Mouse (Mus musculus): Measurements from ENCODE around the gene Fhad1. TPM values are rescaled to one million over a fixed set of nuclear protein-coding genes. Genes with fewer than 3 reads are reported as not detected.

Fhad1 gene
- polyA plus RNA-seq, 1 experiment: 0.29 TPM

DNA sequence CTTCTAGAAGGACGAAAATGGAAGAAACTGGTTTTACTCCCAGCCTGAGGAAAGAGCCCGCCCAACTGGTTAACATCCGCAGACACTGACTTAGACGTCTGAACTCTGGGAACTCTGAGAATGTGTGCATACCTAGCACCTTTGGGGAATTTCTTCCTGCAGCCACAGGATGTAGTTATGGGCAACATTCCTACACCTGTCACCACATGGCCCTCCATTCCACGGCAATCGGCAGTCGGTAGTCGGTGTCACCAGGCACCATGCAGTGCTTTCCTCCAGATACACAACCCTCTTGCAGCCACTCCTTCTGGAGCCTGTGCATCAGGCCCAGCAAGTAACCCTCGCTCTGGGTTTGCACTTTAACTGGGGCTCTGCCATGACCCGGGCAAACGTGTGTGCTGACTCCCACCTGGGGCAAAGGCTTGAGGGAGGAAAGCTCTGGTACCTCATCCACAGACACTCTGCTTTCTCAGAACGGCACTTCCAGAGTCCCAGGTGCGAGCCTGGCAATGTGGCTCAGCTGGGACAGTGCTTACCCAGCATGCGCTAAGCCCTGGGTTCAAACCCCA, 30.8 kb upstream of the Fhad1 start:
- Histone ChIP-seq H3K9me3 (peaks cover 6% of the 10 kb centered on the region; the same call in 1 of the 2 replicates), H3K27me3 (replicated peaks) (peaks cover 61% of the 10 kb centered on the region), H3K4me3 (replicated peaks) (no peak overlapping the region), H3K36me3 (replicated peaks; ENCODE audit: low read length) (no peaks in the 10 kb centered on the region), H3K4me1 (peaks cover 12% of the 10 kb centered on the region; the same call in 1 of the 2 replicates)
- TF ChIP-seq FLI1 (IDR thresholded peaks at IDR 0.05; ENCODE audit: low read length) (no peak), GATA1 (IDR thresholded peaks at IDR 0.05; ENCODE audit: borderline replicate concordance, low read length) (no peak)

DNA sequence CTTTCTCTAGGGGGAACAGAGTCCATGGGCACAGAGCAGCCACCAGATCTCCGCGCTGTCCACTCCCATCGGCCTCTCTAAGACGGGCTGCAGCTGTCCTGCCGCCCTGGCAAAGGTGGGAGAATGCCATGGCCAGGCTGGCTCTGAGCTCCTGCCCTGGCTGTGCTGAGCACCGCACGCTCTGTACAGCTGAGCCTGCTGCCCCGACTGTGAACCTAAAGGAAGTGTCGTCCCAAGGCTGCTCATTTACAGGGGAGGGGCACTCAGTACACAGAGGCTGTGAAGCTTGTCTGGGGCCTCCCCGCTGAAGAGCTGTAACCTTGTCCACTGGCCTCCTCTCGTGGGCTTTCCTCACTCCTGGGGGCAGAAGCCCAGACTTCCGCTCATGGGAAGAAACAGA, 29.6 kb upstream of the Fhad1 start:
- TF ChIP-seq GATA1 (IDR thresholded peaks at IDR 0.05; ENCODE audit: borderline replicate concordance, low read length) (no peak), FLI1 (IDR thresholded peaks at IDR 0.05; ENCODE audit: low read length) (no peak)
- no peaks in the 10 kb centered on the region for H3K36me3 ChIP-seq (replicated peaks; ENCODE audit: low read length)
- peaks cover 12% of the 10 kb centered on the region; the same call in 1 of the 2 replicates for H3K4me1 ChIP-seq
- H3K4me3 ChIP-seq (replicated peaks): no peak overlapping the region
- peaks cover 61% of the 10 kb centered on the region for H3K27me3 ChIP-seq (replicated peaks)
- no peaks in the 10 kb centered on the region for H3K9me3 ChIP-seq

DNA sequence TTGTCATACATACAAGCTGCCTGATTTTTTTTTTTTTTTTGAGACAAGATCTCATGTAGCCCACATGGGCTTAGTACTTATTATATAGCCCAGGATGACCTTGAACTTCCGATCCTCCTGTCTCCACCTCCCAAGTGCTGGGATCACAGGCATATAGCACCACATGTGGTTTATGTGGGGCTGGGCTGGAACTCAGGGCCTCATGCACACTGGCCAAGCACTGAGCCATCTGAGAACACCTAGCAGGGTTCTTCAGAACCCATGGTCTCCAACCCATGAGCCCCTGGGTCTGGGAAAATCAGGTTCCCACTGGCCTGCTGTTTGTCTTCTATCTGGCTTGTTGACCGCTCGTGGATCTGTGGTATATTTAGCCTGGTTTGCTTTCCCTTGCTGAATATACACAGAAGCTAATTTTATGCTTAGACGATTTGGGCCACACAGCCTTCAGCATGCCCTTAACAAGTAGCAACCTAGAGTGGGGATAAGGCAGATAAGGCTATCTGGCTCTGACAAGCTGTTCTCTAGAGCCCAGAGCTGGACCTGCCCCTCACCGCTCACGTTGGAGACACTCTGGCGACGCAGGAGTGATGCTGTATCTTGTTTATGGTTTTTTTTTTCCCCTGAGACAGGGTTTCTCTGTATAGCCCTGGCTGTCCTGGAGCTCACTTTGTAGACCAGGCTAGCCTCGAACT, 24.9 kb upstream of the Fhad1 start:
- Histone ChIP-seq H3K4me1 (no peaks in the 10 kb centered on the region), H3K27me3 (replicated peaks) (peaks cover 50% of the 10 kb centered on the region), H3K9me3 (no peaks in the 10 kb centered on the region), H3K36me3 (replicated peaks; ENCODE audit: low read length) (no peaks in the 10 kb centered on the region), H3K4me3 (replicated peaks) (no peak overlapping the region)
- TF ChIP-seq GATA1 (IDR thresholded peaks at IDR 0.05; ENCODE audit: borderline replicate concordance, low read length) (no peak), FLI1 (IDR thresholded peaks at IDR 0.05; ENCODE audit: low read length) (no peak)

DNA sequence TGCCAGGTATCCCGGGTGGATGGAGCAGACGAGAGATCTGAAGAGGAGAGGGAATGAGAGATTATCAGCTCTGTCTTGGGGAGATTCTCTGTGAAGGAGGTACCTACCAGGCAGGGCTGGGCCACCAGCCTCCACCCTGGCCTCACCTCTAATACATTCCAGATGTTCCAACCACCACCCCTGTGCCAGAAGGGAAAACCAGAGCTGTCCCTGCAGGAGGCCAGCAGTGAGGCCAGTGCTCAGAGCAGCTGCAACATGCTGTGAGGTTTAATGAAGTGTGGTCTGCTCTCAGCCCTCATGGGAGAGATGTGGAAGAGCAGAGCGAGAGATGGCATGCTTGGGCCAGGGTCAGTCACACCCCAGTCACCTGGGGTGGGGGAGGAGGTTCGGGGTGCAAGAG, 23.0 kb upstream of the Fhad1 start:
- Histone ChIP-seq H3K36me3 (replicated peaks; ENCODE audit: low read length) (no peaks in the 10 kb centered on the region), H3K27me3 (replicated peaks) (peaks cover 42% of the 10 kb centered on the region), H3K4me1 (no peaks in the 10 kb centered on the region), H3K4me3 (replicated peaks) (no peak overlapping the region), H3K9me3 (no peaks in the 10 kb centered on the region)
- TF ChIP-seq FLI1 (IDR thresholded peaks at IDR 0.05; ENCODE audit: low read length): no peak
- no peak for TF ChIP-seq GATA1 (IDR thresholded peaks at IDR 0.05; ENCODE audit: borderline replicate concordance, low read length)

DNA sequence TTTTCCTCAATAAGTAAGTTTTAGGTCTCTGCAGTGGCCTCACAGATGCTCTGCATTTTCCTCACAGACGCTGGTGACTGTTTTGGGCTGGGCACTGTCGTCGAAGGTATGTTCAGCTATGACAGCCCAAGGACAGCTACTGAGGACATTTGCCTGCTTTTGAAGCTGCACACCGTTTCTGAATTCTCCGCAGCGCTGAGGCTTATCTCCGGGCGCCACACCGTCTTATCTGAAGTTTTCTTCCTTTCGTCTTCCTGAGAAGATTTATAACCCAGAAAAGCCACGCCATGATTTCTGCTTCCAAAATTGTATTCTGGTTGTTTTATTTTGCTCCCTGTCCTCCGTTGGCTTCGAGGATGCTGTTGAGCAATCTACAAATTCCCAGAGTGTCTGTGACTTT, 13.7 kb upstream of the Fhad1 start:
- H3K36me3 ChIP-seq (replicated peaks; ENCODE audit: low read length): no peaks in the 10 kb centered on the region
- peaks cover 4% of the 10 kb centered on the region for H3K4me1 ChIP-seq
- no peak overlapping the region for H3K4me3 ChIP-seq (replicated peaks)
- peaks cover 47% of the 10 kb centered on the region for H3K27me3 ChIP-seq (replicated peaks)
- no peak for TF ChIP-seq FLI1 (IDR thresholded peaks at IDR 0.05; ENCODE audit: low read length)
- TF ChIP-seq GATA1 (IDR thresholded peaks at IDR 0.05; ENCODE audit: borderline replicate concordance, low read length): no peak
- peaks cover 25% of the 10 kb centered on the region for H3K9me3 ChIP-seq

DNA sequence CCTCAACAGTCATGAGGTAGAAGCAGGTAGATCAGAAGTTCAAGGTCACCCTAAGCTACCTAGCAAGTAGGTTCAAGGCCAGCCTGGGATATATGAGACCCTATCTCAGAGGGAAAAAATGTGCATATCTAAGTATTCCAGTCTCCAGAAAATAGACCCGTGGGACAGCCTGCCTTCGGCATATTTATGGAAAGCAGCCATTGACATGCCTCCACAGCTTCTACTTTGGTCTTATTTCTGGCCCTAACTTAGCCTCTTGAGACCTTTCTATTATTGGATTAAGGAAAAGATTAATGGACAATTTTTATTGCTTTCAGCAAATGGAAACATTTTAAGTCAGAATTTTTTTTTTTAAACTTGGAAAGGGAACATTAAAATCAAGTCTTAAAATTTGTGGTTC, 12.1 kb upstream of the Fhad1 start:
- TF ChIP-seq FLI1 (IDR thresholded peaks at IDR 0.05; ENCODE audit: low read length) (no peak), GATA1 (IDR thresholded peaks at IDR 0.05; ENCODE audit: borderline replicate concordance, low read length) (no peak)
- no peaks in the 10 kb centered on the region for H3K36me3 ChIP-seq (replicated peaks; ENCODE audit: low read length)
- no peak overlapping the region for H3K4me3 ChIP-seq (replicated peaks)
- peaks cover 54% of the 10 kb centered on the region for H3K27me3 ChIP-seq (replicated peaks)
- peaks cover 4% of the 10 kb centered on the region for H3K4me1 ChIP-seq
- H3K9me3 ChIP-seq: peaks cover 27% of the 10 kb centered on the region

DNA sequence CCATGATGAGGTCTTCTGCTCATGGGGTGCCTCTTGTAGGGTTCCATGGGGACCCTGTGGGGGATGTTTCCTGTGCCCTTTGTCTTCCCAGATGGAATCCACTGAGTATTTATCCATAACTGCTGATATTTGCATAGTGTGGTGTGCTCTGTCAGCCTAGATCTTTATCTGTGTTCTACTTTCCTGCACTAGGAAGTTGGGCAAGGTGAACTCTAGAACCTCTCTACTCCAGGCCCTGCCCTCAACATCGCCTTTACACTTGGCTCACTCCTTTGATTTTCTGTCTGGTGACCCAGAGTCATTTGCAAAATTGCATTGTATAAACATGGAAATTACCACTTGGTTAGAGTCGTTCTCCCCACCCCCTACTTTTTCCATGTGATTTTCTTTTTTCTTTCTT, 9.7 kb upstream of the Fhad1 start:
- Histone ChIP-seq H3K27me3 (replicated peaks) (peaks cover 40% of the 10 kb centered on the region), H3K4me1 (peaks cover 4% of the 10 kb centered on the region), H3K4me3 (replicated peaks) (no peak overlapping the region), H3K36me3 (replicated peaks; ENCODE audit: low read length) (no peaks in the 10 kb centered on the region), H3K9me3 (peaks cover 27% of the 10 kb centered on the region)
- TF ChIP-seq FLI1 (IDR thresholded peaks at IDR 0.05; ENCODE audit: low read length): no peak
- no peak for TF ChIP-seq GATA1 (IDR thresholded peaks at IDR 0.05; ENCODE audit: borderline replicate concordance, low read length)

DNA sequence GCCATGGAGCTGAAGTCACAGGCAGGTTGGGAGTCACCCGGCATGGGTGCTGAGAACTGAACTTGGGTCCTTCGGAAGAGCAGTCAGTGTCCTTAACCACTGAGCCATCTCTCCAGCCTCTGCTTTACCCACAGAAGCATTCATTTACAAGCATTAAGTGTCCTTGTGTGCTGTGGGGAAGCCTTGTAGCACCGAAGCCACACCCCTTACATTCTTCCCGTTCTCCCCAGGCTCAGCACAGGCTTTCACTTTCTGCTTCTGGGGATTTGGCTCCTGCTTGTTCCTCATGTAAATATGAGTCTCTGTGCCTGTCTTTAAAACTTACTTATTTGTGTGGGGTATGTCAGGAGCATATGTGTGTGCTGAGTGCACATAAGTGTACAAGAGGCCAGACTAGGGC, 8.3 kb upstream of the Fhad1 start:
- Histone ChIP-seq H3K9me3 (peaks cover 27% of the 10 kb centered on the region), H3K4me1 (no peaks in the 10 kb centered on the region; the same call in 1 of the 2 replicates), H3K4me3 (replicated peaks) (peak overlapping the region; percentile 7), H3K36me3 (replicated peaks; ENCODE audit: low read length) (no peaks in the 10 kb centered on the region), H3K27me3 (replicated peaks) (peaks cover 42% of the 10 kb centered on the region)
- TF ChIP-seq FLI1 (IDR thresholded peaks at IDR 0.05; ENCODE audit: low read length) (no peak), GATA1 (IDR thresholded peaks at IDR 0.05; ENCODE audit: borderline replicate concordance, low read length) (no peak)

DNA sequence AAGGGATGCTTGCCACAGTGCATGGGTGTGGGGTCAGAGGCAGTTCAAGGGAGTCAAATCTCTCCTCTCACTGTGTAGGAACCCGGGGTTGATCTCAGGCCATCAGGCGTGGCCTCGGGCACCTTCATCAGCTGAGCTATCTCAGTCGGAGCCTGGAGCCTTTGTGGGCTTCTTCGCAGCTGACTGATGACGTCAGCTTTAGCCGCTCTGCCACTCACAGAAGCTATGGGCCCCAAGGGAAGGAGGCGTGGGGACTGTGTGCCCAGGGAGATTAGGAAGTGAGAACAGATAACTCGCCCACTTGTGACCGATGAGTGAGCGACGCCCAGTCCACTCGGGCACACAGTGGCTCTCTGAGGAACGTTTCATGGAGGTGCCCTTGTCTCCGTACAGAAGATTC, 2.8 kb upstream of the Fhad1 start:
- Histone ChIP-seq H3K9me3 (no peaks in the 10 kb centered on the region), H3K4me3 (replicated peaks) (peak overlapping the region; percentile 26), H3K36me3 (replicated peaks; ENCODE audit: low read length) (no peaks in the 10 kb centered on the region), H3K27me3 (replicated peaks) (peaks cover 75% of the 10 kb centered on the region), H3K4me1 (peaks cover 19% of the 10 kb centered on the region)
- TF ChIP-seq FLI1 (IDR thresholded peaks at IDR 0.05; ENCODE audit: low read length) (no peak), GATA1 (IDR thresholded peaks at IDR 0.05; ENCODE audit: borderline replicate concordance, low read length) (no peak)

DNA sequence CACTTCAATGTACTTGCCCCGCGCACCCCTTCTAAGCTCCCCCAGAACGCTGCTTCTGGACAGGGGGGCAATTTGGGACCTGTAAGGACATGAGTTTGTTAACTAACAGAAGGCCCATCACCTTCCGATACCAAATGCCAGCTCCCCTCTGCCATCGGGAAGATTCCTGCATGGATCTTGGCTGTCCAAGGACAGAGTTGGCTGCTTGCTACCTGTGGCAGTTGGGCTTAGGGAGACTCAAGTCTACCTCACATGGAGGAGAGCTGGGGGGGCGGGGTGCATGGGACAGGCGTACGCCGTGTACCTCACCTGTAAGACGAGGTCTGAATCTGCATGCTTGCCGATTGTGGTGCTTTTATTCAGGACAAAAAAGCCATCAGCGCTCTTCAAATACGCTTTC, 3.6 kb downstream of the Fhad1 start:
- H3K36me3 ChIP-seq (replicated peaks; ENCODE audit: low read length): no peaks in the 10 kb centered on the region
- no peak overlapping the region for H3K4me3 ChIP-seq (replicated peaks)
- H3K9me3 ChIP-seq: no peaks in the 10 kb centered on the region
- peaks cover 16% of the 10 kb centered on the region for H3K4me1 ChIP-seq
- no peak for TF ChIP-seq GATA1 (IDR thresholded peaks at IDR 0.05; ENCODE audit: borderline replicate concordance, low read length)
- no peak for TF ChIP-seq FLI1 (IDR thresholded peaks at IDR 0.05; ENCODE audit: low read length)
- H3K27me3 ChIP-seq (replicated peaks): peaks cover 67% of the 10 kb centered on the region
